Mouse (Mus musculus): ENCODE data around the gene Kcnmb3. TPM values are rescaled to one million over a fixed set of nuclear protein-coding genes. Genes with fewer than 3 reads are reported as not detected.

Kcnmb3 gene
- polyA plus RNA-seq (2015; fragmentation: Nextera tagmentation; extraction: Ambion mirVana) = 0.09 and 0.15 TPM in 2 replicates

DNA sequence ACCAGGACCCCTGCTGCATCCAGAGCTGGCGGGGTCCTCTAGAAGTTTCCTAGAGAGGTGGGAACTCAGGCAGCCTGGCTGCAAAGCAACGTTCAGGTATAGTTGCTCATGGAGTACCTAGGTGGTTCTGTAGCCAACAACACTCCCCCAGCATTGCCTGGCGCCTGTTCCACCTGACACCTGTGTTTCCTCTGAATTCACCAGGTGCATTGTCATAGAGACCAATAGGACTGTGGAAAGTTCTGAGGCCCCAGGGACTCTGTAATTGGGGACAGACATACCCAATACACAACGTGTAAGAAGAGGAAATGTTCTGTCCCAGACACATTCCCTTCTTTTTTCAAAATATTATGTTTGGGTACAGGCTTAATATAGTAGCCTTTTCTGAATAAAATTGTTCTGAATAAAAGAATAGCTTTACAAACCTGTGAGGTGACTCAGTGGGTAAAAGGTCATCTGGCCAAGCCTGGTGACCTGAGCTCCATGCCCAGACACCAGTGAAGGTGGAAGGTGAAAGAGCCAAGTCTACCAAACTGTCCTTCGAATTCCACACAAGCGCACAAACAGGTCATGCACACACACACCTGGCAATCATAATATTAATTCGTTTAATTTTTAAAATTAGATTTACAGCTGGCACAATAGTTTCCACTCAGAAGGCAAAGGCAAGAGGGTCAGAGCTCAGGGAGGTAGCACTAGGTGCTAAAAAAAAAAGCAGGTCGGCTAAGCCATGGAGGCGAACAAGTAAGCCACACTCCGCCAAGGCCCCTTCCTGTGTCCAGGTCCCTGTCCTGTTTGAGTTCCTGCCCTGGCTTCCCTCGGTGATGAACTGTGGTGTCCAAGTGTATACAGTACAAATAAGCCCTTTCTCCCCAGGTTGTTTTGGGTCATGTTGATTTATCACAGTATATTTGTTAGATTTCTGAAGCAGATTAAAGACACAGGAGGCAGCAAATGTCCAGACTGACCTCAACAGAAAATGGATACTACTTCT is at the start of gene Kcnmb3:
Gene Kcnmb3 (minus strand): TSS at position 135 of the 994 bp plus-strand sequence.
- Histone ChIP-seq H3K27me3 (no peaks in the 10 kb centered on the region), H3K9me3 (no peaks in the 10 kb centered on the region), H3K4me3 (replicated peaks) (no peak within 1 kb of the TSS), H3K4me1 (replicated peaks) (peaks cover 16% of the 10 kb centered on the region), H3K27ac (no peak within 1 kb of the TSS), H3K4me2 (replicated peaks) (no peak within 1 kb of the TSS), H3K36me3 (no peaks in the 10 kb centered on the region), H3K9ac (replicated peaks) (no peak within 1 kb of the TSS)
- ATAC-seq = no peak
- 81% methylated on average over 11 of the region's 11 CpGs for WGBS

DNA sequence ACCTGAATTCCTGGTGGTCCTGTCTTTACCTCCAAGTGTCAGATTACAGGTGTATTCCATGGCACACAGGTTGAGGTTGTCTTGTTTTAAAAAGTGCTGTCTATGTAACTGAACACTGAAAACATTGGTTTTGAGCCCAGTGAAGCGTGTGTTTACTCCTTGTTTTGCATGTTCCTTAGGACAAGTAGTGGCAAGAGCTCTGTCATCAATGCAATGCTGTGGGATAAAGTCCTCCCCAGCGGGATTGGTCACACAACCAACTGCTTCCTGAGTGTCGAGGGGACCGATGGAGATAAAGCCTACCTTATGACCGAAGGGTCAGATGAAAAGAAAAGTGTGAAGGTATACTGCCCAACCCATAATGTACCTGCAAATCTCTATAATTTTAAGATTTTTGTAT is 46.1 kb upstream of the Kcnmb3 start:
- Histone ChIP-seq H3K4me3 (replicated peaks) (no peak overlapping the region), H3K9ac (replicated peaks) (no peak overlapping the region), H3K27ac (no peak overlapping the region), H3K36me3 (peaks cover 59% of the 10 kb centered on the region), H3K9me3 (no peaks in the 10 kb centered on the region), H3K27me3 (no peaks in the 10 kb centered on the region), H3K4me2 (replicated peaks) (no peak overlapping the region), H3K4me1 (replicated peaks) (0 out of 2 replicates have a peak, but pooled peaks cover 2% of the 10 kb centered on the region)
- ATAC-seq = no peak
- 95% methylated on average over 5 of the region's 5 CpGs for WGBS

DNA sequence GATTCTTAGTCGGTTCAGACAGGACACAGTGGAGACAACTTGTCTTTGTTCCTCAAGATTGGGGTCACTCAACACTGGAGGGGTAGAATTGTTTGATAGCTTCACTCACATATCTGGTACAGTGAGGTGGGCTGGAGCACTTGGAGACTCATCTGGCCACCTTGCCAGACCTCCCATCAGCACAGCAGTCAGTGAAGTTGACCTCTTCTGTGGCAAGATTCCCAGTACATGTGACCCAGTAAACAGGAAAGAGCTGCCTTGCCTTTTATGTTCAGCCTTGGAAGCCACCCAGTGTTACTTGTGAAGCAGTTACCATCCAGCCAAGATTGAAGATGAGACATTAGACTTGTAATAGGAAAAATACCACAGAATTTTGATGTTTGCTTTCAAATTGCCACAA is 45.5 kb upstream of the Kcnmb3 start:
- Histone ChIP-seq H3K9me3 (no peaks in the 10 kb centered on the region), H3K4me2 (replicated peaks) (no peak overlapping the region), H3K9ac (replicated peaks) (no peak overlapping the region), H3K27me3 (no peaks in the 10 kb centered on the region), H3K36me3 (peaks cover 57% of the 10 kb centered on the region), H3K27ac (no peak overlapping the region), H3K4me1 (replicated peaks) (0 out of 2 replicates have a peak, but pooled peaks cover 2% of the 10 kb centered on the region), H3K4me3 (replicated peaks) (no peak overlapping the region)
- 65% methylated on average over 1 of the region's 1 CpGs for WGBS
- no peak for ATAC-seq

DNA sequence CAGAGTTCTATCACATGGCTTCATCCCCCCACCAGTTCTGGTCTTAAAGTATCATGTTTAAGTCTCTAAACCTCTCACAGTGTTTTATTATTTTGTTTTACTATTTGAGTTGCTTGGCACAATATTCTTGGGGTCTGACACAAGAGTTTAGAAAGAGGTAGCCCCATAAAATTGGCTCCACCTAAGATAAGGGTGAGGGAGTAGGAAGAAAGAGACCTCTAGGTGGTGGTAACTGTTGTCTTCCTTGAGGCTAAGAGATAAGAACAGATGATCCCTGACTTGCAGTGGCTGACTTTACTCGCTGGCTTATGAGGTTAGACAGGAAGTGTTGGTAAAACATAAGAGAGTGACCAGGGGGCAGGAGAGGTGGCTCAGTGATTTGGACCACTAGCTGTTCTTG is 43.7 kb upstream of the Kcnmb3 start:
- no peaks in the 10 kb centered on the region for H3K9me3 ChIP-seq
- H3K4me1 ChIP-seq (replicated peaks) = peaks cover 7% of the 10 kb centered on the region; the same call in 1 of the 2 replicates
- H3K4me3 ChIP-seq (replicated peaks) = no peak overlapping the region
- ATAC-seq = no peak
- no peak overlapping the region for H3K27ac ChIP-seq
- H3K9ac ChIP-seq (replicated peaks) = no peak overlapping the region
- no peaks in the 10 kb centered on the region for H3K27me3 ChIP-seq
- WGBS = 95% methylated on average over 1 of the region's 1 CpGs
- peaks cover 57% of the 10 kb centered on the region for H3K36me3 ChIP-seq
- H3K4me2 ChIP-seq (replicated peaks) = no peak overlapping the region

DNA sequence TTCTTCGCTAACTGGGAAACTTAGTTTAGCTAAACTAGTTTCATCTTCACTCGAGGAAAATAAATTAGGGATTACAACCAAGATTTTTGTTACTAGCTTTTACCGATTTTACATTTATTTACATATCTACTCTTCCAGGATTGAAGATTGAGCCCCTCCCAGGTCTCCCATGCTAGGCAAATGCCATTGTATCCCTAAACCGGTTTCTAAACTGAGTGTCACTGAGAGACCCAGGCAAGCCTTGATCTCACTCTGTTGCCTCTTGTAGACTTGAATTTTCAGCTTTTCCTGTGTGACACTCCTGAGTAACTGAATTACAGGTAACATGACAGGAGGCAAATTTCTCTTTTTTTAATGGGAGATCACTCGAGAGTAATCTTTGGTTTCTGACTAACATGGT is 38.0 kb upstream of the Kcnmb3 start:
- Histone ChIP-seq H3K27ac (no peak overlapping the region), H3K9ac (replicated peaks) (peak overlapping the region; percentile 81), H3K4me3 (replicated peaks) (peak overlapping the region; percentile 75), H3K9me3 (no peaks in the 10 kb centered on the region; the same call in 1 of the 2 replicates), H3K36me3 (peaks cover 34% of the 10 kb centered on the region), H3K4me2 (replicated peaks) (peak overlapping the region; percentile 63), H3K27me3 (no peaks in the 10 kb centered on the region), H3K4me1 (replicated peaks) (peaks cover 12% of the 10 kb centered on the region)
- 18% methylated on average over 5 of the region's 5 CpGs for WGBS
- ATAC-seq = no peak

DNA sequence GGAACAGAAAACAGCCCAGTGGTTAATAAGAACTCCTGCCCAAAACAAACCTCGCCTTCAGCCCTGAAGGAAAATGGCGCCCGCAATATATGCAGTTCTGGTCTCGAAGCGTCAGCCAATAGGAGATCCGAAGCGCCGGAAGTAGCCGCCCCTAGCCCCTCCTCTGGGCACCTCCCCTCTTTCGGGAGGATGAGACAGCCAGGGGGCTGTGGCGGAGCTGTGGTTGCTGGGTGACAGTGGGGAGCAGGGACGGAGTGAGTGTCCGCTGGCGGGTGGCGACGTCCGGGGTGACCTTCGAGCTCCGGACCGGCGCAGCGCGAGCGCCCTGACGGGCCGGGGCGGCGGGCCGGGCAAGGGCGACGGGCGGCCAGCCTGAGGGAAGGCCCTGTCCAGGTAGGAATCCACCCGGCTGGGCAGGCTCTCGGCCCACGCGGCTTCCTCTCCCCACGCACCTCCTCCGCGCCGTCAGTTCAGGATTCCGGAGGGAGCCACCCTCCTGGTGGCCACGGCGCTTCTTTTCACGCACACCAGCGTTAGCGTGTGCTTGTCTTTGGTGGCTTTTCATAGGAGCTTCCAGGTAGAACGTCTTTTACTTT is 37.4 kb upstream of the Kcnmb3 start, which contains the start of gene Mfn1:
Gene Mfn1 (plus strand): TSS at position 163 of the 596 bp plus-strand sequence.
- Histone ChIP-seq H3K4me3 (replicated peaks) (peak within 1 kb of the TSS; percentile 75), H3K27me3 (no peaks in the 10 kb centered on the region), H3K9ac (replicated peaks) (peak within 1 kb of the TSS; percentile 81), H3K27ac (peak within 1 kb of the TSS; percentile 76), H3K4me2 (replicated peaks) (peak within 1 kb of the TSS; percentile 63), H3K36me3 (peaks cover 28% of the 10 kb centered on the region), H3K9me3 (no peaks in the 10 kb centered on the region; the same call in 1 of the 2 replicates), H3K4me1 (replicated peaks) (peaks cover 12% of the 10 kb centered on the region)
- ATAC-seq = peak; percentile 100
- WGBS = 0% methylated on average over 46 of the region's 47 CpGs

DNA sequence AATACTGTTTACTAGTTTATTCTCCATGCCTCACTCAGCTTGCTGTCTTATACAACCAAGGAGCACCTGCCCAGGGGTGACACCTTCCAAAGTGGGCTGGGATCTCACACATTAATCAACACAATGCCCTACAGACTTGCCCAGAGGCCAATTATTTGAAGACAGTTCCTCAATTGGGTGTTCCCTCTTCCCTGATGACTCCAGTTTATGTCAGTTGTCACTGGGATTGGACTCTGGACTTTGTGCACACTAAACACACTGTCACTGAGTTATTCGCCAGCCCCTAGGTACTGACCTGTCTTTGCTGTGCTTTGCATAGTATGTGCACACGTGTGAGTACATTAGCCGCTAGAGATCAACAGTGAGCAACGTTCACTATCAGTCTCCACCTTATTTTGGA is 35.1 kb upstream of the Kcnmb3 start:
- ATAC-seq = no peak
- H3K4me2 ChIP-seq (replicated peaks) = no peak overlapping the region
- no peaks in the 10 kb centered on the region; the same call in 1 of the 2 replicates for H3K9me3 ChIP-seq
- WGBS = 96% methylated on average over 4 of the region's 4 CpGs
- peaks cover 12% of the 10 kb centered on the region for H3K4me1 ChIP-seq (replicated peaks)
- H3K36me3 ChIP-seq = peaks cover 35% of the 10 kb centered on the region
- no peak overlapping the region for H3K9ac ChIP-seq (replicated peaks)
- H3K27ac ChIP-seq = no peak overlapping the region
- H3K27me3 ChIP-seq = no peaks in the 10 kb centered on the region
- no peak overlapping the region for H3K4me3 ChIP-seq (replicated peaks)

DNA sequence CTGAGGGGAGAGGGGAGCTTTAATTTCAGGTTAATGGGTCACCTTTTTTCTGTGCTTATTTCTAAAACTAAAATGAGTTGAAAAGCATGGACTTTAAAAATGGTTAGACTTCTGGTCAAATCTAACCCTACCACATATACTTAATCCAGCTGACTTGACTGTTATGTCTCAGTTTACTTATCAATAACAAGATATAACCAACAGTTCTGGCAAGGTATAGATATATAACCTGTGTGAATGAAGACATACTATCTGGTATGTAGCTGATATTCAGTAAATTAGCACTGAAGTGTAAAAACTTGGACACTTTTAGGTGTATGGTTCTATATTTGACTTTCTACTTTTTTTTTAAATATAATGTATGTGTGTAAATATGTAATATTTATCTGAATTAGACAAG is 21.5 kb upstream of the Kcnmb3 start:
- H3K27me3 ChIP-seq = no peaks in the 10 kb centered on the region
- ATAC-seq = no peak
- H3K4me2 ChIP-seq (replicated peaks) = no peak overlapping the region
- H3K36me3 ChIP-seq = peaks cover 21% of the 10 kb centered on the region
- no peak overlapping the region for H3K9ac ChIP-seq (replicated peaks)
- no peak overlapping the region for H3K27ac ChIP-seq
- H3K9me3 ChIP-seq = no peaks in the 10 kb centered on the region
- peaks cover 33% of the 10 kb centered on the region for H3K4me1 ChIP-seq (replicated peaks)
- H3K4me3 ChIP-seq (replicated peaks) = no peak overlapping the region

DNA sequence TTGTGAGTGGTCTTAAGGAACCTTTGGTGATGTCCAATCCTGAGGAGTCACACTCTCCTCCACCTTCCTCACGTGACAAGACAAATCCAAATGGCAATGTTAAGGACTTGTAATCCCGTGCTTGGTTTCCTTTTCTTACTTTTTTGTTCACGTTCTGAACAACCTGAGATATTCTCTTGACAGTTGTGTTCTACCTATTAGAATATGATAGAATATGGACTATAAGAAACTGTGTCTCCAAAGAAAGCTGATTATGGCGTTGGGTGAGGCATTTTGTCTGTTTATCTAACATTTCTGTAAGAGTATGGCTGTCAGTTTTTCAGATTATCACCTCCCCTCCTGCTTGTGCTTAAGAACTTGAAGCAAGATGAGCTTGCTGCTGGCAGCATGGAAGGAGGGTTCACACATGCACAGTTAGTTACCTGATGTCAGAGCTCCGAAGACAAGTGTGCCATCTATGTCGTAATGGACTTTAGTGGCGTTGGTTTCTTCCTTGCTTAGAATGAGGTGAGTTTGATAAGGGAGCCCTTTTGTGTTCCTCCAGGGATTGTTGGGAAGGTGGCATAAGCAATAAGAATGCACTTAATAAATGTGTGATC is 20.8 kb upstream of the Kcnmb3 start:
- Histone ChIP-seq H3K9ac (replicated peaks) (no peak overlapping the region), H3K4me3 (replicated peaks) (no peak overlapping the region), H3K27me3 (no peaks in the 10 kb centered on the region), H3K4me1 (replicated peaks) (peaks cover 33% of the 10 kb centered on the region), H3K4me2 (replicated peaks) (no peak overlapping the region), H3K27ac (no peak overlapping the region), H3K36me3 (peaks cover 20% of the 10 kb centered on the region), H3K9me3 (no peaks in the 10 kb centered on the region)
- WGBS = 90% methylated on average over 7 of the region's 7 CpGs
- ATAC-seq = no peak

DNA sequence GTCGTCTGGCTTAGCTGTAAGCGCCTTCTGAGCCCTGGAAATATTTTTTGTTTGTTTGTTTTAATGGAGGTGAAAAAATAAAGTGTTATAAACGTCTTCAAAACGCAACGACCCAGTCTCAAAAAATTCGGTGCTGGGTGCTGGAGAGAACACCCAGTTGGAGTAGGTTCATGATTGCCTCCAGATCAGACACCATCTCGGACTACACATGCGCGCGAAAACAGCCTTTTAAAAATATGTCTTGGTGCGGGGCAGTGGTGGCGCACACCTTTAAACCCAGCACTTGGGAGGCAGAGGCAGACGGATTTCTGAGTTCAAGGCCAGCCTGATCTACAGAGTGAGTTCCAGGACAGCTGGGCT is 19.1 kb upstream of the Kcnmb3 start:
- Histone ChIP-seq H3K4me2 (replicated peaks) (peak overlapping the region; percentile 81), H3K4me1 (replicated peaks) (peaks cover 33% of the 10 kb centered on the region), H3K9ac (replicated peaks) (peak overlapping the region; percentile 95), H3K36me3 (peaks cover 5% of the 10 kb centered on the region), H3K27ac (peak overlapping the region; percentile 83; the same call in 1 of the 2 replicates), H3K9me3 (no peaks in the 10 kb centered on the region), H3K4me3 (replicated peaks) (peak overlapping the region; percentile 89), H3K27me3 (no peaks in the 10 kb centered on the region)
- no peak for ATAC-seq
- WGBS = 6% methylated on average over 13 of the region's 13 CpGs

DNA sequence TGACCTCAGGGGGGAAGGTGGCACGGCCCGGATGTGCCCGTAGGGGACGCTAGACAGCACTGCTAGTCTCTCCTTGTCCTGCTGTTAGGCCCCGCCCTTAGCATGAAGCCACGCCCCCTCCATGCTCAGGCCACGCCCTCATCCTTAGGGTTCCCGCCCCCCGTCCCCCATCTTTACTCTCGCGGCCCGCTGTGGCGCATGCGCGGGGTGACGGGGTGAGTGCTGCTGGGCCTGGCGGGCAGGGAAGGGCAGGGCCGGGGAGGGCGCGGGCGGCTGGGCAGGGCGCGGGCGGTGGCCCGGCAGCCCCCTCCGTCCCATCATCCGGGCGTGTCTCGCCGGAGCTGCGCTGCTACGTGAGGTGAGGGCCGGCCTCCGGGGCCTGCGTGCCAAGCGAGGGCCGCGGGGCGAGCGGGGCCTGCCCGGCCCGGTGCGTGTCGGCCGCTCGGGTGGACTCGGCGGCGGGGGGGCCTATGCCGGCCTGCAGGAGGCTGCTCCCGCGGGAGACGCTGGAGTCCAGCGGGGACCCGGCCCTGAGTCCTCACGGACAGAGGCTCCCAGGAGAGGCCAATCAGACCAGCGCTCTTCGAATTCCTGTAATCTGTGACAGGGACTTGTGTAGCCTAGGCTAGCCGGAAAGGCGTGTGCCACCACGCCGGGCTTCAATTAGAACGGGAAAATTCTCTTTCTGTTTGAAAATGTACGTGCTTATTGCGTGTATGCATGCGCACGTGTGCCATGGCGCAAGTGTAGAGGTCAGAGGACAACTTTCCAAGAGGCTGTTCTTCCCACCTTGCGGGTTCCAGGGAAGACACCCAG is 18.6 kb upstream of the Kcnmb3 start:
- ATAC-seq = peak; percentile 92
- 1% methylated on average over 65 of the region's 69 CpGs for WGBS

More for the DNA sequence above, 18.6 kb upstream of the Kcnmb3 start:
- Histone ChIP-seq H3K4me1 (replicated peaks) (peaks cover 33% of the 10 kb centered on the region), H3K4me2 (replicated peaks) (peak overlapping the region; percentile 81), H3K27me3 (no peaks in the 10 kb centered on the region), H3K9me3 (no peaks in the 10 kb centered on the region), H3K27ac (peak overlapping the region; percentile 83), H3K4me3 (replicated peaks) (peak overlapping the region; percentile 89), H3K9ac (replicated peaks) (peak overlapping the region; percentile 95), H3K36me3 (no peaks in the 10 kb centered on the region; the same call in 1 of the 2 replicates)
